Mouse (Mus musculus) heart, adult 2 months (tissue): ENCODE results near the gene Zfp648.

Source experiments
- CTCF ChIP-seq: fragments of 200-600 bp; IDR thresholded peaks from 2 replicates; pipeline ENCODE4 v1.8.1; 2022; ENCODE audit warnings: antibody characterized with exemption, mild to moderate bottlenecking, moderate library complexity
- POLR2A ChIP-seq: fragments of 200-500 bp; IDR thresholded peaks from 2 replicates; pipeline ENCODE4 v1.6.1; 2011; ENCODE audit warnings: mild to moderate bottlenecking, low read depth, low read length, control low read depth; ENCODE audit not compliant: insufficient read depth

DNA sequence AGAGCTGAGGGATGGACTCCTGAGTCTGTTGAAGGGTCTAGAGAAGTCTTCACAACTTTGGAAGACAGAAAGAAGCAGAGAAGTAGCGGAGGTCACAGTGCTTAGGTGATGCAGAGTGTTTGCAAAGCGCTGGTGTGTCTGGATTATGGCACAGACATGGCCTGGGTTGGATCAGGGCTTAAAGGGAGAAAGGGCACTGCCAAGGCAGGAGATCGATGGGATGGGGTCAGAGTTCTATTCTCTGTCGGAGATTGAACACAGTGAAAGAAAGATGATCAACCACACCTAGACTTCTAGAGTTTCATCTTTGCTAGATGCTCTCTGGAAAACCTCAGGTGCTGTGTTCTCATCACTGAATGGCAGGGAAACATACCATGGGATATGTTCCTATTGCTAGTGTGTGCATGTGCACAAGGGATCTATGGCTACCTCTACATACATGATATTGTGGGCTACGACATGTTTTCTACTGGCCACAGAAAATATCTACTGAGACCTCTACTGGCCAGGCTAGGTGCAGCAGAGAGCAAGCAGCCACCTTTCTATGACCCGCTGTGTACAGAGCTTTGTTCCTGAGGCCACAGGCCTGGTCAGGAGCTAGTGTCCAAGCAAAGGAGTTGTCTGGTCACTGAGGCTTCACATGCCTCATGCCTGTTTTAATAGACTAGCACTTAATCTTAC, 18.5 kb upstream of the Zfp648 start:
- TF ChIP-seq CTCF (peak; percentile 52), POLR2A (no peak)
